Mouse (Mus musculus): Measurements from ENCODE around the gene Dscam.
A peak's percentile ranks its signal among the peaks of the same experiment; 100 is the strongest.
"Not testable (repeated sequence)": the region's sequence is repeated elsewhere in the genome, so short reads cannot be mapped to it uniquely, and the experiment has no call there.

Dscam gene

GRCm38 (mm10) chr16:96934795-96935194 lies 235.8 kb downstream of the Dscam start:
- no peak for DNase-seq (ENCODE audit: low read depth)

- no peak for DNase-seq (ENCODE audit: low read depth)
Measured at GRCm38 (mm10) chr16:96932211-96932610, 238.3 kb downstream of the Dscam start.

- peak; percentile 5 for DNase-seq (ENCODE audit: low read depth)
Measured at GRCm38 (mm10) chr16:96931771-96932170, 238.8 kb downstream of the Dscam start.

DNA sequence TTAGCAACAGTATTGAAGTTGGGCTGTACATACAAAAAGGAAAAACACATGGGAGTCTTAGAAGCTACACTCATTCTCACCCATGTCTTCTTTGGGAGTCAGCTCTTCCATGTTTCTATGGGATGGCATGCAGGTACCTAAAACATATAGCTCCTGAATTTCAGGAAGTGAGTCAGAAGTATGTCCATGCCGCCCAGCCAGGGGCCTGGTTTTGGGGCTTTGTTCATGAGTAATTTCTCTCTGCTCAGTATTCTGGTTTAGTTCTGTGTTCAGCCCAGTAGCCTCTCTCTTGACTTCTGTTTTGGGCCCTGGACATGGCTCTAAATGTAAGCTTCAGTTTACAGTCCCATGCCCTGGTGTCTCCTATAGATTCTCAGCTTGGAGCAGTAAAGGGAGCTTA lies 242.5 kb downstream of the Dscam start:
- no peak for DNase-seq (ENCODE audit: low read depth)

DNA sequence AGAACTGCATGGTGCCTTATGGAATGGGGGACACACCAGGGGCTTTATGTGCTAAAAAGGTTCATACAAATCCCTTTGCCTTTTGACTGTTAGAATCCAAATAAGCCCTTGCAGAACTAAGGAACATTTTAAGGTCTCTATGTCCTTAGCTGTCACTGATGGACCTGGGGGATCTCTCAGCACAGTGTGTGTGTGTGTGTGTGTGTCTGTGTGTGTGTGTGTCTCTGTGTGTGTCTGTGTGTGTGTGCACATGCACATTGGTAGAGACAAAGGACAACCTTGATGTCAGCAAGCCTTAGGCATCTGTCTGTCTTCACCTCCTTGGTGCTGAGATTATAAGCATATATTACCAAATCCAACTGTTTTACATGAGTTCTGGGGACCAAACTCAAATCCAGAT lies 243.1 kb downstream of the Dscam start:
- no peak for DNase-seq (ENCODE audit: low read depth)

GRCm38 (mm10) chr16:96926977-96927376 lies 243.6 kb downstream of the Dscam start:
- DNase-seq (ENCODE audit: low read depth): no peak

GRCm38 (mm10) chr16:96923941-96924340 lies 246.6 kb downstream of the Dscam start:
- DNase-seq (ENCODE audit: low read depth): no peak

DNA sequence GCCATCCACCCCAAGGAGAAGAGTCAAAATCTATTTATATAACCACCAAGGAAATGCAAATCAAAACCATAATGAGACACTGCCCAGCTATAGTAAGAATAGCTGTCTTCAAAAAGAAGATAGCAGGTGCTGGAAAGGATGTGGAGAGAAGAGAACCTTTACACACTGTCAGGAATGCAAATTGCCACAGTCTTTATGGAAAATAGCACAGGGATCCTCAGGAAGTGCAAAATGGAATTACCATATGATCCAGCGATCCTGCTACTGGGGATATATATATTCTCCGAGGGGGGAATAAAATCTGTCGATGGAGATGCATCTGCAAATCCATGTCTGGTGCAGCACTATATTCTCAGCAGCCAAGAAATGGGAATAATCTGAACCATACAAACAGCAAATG lies 256.1 kb downstream of the Dscam start:
- no peak for DNase-seq (ENCODE audit: low read depth)

GRCm38 (mm10) chr16:96912836-96913235 lies 257.7 kb downstream of the Dscam start:
- DNase-seq (ENCODE audit: low read depth): no peak

DNA sequence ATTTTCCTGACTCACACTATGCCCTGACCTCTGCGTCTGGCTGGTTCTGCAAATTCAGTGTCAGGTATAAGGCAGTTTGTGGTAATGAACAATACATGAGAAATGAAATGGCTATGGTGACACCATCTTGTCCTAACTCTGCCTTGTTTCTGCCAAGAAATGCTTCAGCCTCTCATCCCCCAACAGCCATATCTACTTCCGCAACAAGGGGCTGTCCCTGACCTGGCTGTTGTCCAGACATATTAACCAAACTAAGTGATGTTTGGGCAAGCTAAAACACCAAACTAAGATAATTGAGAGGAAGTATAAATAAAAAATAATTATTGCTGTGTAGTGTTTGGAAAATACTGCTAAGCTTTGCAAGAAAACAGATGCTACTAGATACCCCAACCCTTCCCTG lies 258.4 kb downstream of the Dscam start:
- DNase-seq (ENCODE audit: low read depth): no peak

GRCm38 (mm10) chr16:96910405-96911164 lies 260.0 kb downstream of the Dscam start:
- DNase-seq (ENCODE audit: low read depth): no peak

DNA sequence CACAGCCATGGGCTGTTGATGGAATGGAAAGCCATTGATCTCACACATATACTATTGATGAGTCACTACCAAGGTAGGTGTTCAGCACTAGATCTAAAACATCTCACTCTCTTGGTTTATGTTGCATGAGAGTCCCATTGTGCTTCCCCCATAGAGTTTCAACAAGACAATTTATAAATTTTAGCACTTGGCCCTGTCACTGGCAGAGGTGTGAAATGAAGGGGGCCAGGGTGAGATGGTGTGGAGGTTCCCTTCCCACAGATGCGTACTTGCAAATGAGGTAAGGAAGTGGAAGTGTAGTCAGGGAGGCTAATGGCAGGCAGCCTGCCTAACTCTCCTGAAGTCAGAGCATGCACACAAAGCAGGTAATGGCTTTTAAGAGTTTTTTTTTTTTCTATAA lies 262.7 kb downstream of the Dscam start:
- no peak for DNase-seq (ENCODE audit: low read depth)

GRCm38 (mm10) chr16:96907081-96907480 lies 263.5 kb downstream of the Dscam start:
- DNase-seq (ENCODE audit: low read depth): no peak

GRCm38 (mm10) chr16:96906630-96907029 lies 263.9 kb downstream of the Dscam start:
- no peak for DNase-seq (ENCODE audit: low read depth)

GRCm38 (mm10) chr16:96904761-96905160 lies 265.8 kb downstream of the Dscam start:
- no peak for DNase-seq (ENCODE audit: low read depth)

DNA sequence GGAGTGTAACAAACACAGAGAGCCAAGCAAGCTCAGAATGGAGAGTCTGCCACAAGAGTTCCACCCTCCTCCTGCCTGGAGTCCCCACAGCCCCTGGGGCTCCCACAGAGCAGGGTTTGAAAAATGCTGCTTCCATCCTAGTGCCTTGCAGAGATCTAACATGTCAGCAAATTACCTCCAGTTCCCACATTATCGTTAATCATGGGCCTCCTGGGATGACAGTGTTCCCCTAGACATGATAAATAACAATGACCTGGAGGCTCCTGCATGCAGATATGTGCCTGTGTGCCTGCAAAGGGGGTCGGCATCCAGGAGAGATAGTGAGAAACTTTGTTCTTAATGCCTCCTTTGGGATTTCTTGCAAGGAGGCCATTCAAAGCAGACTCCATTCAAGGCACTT lies 266.2 kb downstream of the Dscam start:
- no peak for DNase-seq (ENCODE audit: low read depth)

DNA sequence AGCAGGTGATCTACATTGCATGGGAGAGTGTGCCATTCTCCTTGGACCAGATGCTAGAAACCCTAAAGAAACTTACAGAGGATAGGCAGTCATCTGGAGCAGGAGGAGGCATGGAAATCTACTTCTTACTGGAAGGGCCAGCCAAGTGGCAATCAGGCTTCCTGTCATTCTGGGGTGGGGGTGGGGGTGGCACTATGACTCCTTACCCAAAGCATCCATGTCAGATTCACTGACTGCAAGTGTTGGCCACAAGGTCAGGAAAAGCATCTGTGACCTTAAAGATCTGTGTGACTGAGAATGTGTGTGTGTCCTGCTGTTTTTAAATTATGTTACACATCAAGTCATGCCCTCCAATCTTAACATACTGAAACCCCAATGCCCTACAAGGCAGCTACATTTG lies 268.0 kb downstream of the Dscam start:
- DNase-seq (ENCODE audit: low read depth): no peak

GRCm38 (mm10) chr16:96901234-96902014 lies 269.1 kb downstream of the Dscam start:
- DNase-seq (ENCODE audit: low read depth): no peak

DNA sequence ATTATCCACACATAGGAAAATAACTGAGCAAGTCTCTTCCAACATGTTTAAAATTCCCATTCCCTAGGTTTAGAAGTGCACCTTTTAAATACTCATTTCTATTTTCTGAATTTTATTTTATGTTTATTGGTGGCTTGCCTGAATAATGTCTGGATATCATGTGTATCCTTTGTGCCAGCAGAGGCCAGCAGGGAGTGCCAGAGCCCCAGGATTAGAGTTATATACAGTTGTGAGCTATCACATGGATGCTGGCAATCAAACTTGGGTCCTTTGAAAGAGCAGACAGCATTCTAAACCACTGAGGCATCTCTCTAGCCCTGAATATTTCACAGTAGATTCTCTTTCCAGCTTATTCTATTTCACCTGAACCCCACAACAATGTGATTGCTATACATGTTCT lies 271.2 kb downstream of the Dscam start:
- DNase-seq (ENCODE audit: low read depth): no peak

GRCm38 (mm10) chr16:96896510-96897133 lies 273.9 kb downstream of the Dscam start:
- DNase-seq (ENCODE audit: low read depth): peak; percentile 64

- no peak for DNase-seq (ENCODE audit: low read depth)
Measured at GRCm38 (mm10) chr16:96888036-96888435, 282.5 kb downstream of the Dscam start.

DNA sequence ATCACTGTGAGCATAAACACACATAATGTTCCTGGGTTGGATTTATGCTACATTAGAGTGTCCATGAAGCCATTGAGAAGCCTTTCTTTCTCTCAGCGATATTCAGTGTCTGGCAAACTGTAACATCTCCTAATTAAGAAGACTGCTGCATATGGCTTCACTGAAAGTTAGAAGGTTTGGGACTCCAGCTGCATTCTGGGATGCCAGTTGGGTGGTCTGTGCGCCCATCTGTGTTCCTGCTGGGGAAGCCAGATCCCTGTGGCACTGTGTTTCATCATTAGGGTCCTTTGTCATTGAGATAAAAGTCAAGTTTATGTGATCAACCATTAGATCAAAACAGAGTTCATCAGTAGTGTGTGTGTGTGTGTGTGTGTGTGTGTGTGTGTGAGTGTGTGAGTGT lies 284.7 kb downstream of the Dscam start:
- DNase-seq (ENCODE audit: low read depth): no peak

DNA sequence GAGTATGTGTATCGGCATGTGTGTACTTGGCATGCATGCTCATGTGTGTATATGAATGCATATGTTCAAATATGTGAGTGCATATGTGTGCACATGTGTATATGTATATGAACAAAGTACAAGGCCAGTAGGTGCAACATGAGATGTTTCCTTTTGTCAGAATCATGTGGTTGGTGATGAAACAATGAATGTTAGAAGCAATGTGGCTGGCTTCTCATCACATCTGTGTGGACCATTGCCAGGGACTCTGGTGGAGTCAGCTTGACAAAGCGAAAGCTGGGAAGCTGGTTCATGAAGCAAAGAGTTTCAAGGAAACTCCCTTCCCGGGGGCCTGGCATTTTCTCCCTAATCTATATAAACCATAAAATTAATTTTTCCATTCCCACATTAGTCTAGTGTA lies 286.0 kb downstream of the Dscam start:
- DNase-seq (ENCODE audit: low read depth): not testable (repeated sequence)

Data from 416B (cell line).